Mouse (Mus musculus) inflammation-experienced regulatory T-cells, adult 6 months (primary cell): ENCODE data around the gene Stmnd1. TPM values are rescaled to one million over a fixed set of nuclear protein-coding genes. Genes with fewer than 3 reads are reported as not detected.
"Not testable (repeated sequence)": the region's sequence is repeated elsewhere in the genome, so short reads cannot be mapped to it uniquely, and the experiment has no call there.

Experiments used
- ATAC-seq: one replicate; pipeline ENCODE4 v1.8.0; 2017
- polyA plus RNA-seq, 3 experiments: library from polyadenylated mRNA; unstranded; fragments of 100-300 nt; shearing (Covaris generic); gene quantifications; one replicate each; pipeline ENCODE4 v1.2.1; 2017

Gene Stmnd1
- not detected for polyA plus RNA-seq

GRCm38 (mm10) chr13:46273453-46274110 is at the start of gene Stmnd1:
Stmnd1 (plus strand) TSS chr13:46273721.
- ATAC-seq: no peak

DNA sequence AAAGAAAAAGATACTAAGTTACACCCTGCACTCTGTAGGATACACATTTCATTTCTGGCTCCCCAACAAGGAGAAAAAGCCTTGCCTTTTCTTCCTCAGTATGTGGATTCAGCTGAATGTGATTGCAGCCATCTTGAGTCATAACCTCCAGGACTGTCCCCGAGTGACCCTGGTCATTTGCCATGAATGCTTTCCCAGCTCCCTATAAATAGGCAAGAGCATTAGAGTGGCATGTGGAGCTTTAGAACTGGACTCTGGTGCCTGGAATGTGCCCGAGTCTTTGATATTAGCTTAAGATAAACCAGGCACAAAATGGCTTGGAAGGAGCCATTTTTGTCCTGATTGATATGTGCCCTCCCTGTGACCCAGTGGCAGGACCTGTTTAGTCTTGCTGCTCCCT is 46.6 kb upstream of the Stmnd1 start:
- ATAC-seq: no peak

DNA sequence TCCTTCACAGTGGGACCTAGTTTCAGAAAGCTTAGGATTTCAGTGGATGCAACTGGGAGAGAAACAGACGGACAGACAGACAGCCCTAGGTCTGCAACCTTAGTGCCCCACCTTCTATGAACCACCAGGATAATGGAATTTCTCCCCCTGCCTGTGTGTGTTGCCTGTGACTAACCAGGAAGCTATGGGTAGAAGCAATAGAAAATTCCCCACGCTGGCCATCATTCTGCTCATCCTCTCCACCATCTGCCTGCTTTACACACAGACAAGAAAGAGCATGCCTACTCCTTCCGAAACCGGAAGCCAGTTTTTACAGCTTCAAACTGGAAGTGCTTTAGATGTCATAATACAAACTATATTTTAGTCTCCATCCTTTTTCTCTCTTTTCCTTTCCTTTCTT is 46.0 kb upstream of the Stmnd1 start:
- no peak for ATAC-seq

DNA sequence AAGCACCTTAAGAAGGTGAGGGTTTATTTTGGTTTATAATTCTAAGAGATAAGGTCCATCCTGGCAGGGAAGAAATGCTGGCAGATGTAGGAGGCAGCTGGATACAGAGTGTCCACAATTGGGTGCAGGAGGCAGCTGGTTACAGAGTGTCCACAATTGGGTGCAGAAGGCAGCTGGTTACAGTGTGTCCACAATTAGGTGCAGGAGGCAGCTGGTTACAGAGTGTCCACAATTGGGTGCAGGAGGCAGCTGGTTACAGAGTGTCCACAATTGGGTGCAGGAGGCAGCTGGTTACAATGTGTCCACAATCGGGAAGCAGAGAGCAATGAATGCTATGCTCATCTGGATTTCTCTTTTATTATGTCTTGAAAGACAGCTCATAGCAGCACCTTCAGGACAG is 44.8 kb upstream of the Stmnd1 start:
- ATAC-seq: not testable (repeated sequence)

- no peak for ATAC-seq
Observed at GRCm38 (mm10) chr13:46231514-46232085, 41.9 kb upstream of the Stmnd1 start.

DNA sequence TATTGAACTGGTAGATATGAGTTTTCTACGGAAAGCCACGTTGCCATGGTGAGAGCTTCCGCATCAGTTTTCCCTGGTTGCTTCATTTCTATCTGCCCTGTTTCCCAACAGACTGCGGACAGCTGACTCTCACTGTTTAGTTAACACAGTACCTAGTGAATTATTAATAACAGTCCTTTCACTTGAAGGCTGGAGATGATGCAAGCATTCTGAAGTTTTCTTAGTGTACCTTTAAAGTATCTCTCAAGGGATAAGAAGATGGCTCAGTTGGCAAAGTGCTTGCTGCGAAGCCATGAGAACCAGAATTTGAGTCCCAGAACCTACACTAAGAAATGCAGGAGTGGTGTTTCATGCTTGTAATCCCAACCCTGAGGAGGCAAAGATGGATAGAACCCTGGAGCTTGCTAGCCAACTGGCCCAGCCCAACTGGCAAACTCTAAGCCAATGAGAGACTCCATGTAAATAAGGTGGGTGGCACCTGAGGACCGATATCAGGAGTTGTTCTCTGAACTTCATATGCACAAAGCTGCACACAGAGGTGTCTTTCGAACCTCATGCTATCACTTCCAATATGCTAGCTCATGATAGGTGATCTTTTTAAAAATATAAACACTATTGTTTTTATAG is 35.7 kb upstream of the Stmnd1 start:
- no peak for ATAC-seq

DNA sequence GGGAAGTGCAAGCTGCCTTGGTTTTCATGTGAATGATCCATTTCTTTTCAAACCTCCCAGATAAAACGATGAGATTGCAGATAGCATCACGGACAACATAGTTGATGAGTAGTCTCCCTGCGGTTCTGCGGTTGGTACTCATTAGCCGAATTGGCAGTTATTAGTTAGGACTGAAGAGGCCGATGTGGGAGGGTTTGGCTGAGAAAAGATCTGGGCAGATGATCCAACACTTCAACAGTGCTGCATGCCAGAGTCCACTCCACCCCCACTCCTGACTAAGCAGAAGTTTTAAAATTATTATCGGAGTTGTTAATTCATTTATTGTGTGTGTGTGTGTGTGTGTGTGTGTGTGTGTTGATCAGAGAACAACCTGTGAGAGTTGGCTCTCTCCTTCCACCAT is 34.7 kb upstream of the Stmnd1 start:
- ATAC-seq: no peak

DNA sequence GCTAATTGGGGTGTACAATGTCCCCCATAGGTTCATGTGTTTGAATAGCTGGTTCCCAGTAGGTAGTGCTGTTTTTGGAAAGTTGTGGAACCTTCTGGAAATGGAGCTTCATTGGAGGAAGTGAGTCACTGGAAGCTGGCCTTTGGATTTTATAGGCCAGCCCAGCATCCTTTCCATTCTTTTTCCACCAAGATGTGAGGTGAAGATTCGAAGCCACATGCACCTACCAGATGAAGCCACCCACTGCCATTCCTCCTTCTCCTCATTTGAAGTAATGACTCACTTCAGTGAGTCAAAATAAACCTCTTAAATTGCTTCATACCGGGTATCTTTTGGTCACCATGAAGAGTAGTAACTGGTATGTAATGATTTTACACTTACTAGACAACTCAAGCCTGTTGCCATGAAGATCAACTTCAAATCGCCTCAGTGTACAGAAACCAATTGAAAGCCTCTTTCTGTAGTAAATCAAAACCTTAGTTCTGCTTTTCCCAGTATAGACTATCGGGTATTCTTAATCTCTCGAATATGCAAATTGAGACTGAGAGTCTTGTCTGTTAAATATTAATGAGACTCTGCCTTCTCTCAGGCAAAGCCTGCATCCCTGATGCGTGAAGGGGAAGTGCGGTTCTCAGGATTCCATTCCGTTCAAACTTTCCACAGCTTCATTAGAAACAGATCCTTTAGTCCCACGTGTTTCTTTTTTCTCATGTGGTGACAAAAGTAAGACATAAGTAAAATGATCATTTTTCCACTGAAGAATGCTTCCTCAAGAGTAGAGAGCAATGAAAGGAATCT is 31.9 kb upstream of the Stmnd1 start:
- ATAC-seq: no peak

GRCm38 (mm10) chr13:46253753-46254152 is 19.8 kb upstream of the Stmnd1 start:
- ATAC-seq: no peak

DNA sequence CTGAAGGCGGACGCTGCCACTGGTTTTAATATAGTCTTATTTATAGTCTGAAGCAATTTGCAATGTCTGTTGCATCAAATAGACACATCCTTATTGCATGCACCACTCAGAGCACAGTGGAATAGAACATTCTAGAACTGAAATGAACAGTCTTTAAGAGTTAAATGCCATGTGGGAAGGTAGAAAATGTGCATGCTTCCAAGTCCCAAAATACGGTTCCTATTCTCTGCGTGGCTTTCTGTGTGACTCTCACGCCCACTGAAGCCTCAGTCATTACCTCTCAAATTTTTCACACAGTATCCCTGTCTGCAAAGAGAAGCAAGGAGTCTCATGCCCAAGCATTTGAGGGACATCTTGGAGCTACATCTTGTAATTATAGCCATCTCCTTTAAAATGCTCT is 19.4 kb upstream of the Stmnd1 start:
- no peak for ATAC-seq

DNA sequence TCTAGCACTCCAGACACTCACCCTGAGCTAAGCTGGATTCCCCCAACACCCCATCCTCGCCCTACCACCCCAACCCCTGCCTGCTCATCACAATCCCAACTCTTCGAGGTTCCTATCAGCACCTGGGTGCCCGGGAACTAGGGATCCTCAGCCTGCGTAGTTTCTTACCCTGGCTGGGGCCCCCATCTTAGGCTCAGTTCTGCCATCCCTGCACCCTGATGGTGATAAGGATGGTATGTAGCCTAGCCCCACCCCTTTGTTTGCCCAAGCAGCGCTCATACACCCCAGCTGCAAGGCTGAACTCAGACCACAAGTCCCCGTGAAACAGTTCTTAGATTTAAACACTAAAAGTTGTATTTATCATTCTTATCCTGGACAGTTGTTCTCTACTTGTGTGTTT is 17.9 kb upstream of the Stmnd1 start:
- ATAC-seq: no peak

GRCm38 (mm10) chr13:46257847-46258246 is 15.7 kb upstream of the Stmnd1 start:
- no peak for ATAC-seq

DNA sequence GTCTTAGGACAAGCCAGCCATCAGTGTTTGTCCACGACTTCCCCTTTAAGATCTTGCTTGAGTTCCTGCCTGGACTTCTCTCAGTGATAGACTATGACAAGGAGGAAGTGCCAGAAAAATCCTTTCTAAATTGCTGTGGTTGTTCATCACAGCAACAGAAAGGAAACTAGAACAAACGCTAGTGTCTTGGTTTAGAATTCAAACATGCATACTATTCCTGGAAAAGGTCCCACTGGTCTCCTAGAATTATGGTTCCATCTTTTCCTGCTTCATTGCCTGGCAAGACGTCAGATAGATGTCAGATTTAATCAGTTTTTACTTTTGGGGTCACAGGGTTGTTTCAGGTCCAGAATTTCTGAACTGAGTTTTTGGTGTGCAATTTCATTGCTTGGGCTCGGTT is 14.0 kb upstream of the Stmnd1 start:
- ATAC-seq: no peak

DNA sequence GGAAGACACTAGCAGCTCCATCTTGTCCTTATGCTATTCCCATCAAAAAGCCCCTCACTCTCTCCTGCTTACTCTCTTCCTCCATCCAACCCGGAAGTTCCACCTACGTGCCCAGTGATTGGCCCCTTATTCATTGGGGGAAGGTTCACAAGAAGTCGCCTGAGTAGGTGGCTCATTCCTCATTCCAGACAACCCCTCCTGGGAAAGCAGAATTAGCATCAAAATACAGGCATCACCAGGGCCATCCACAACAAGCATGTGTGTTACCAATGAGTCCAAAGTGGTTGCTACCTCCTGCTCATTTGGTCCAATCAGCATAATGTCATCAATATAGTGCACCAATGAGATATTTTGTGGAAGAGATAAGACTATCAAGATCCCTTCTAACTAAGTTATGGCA is 12.3 kb upstream of the Stmnd1 start:
- ATAC-seq: no peak

DNA sequence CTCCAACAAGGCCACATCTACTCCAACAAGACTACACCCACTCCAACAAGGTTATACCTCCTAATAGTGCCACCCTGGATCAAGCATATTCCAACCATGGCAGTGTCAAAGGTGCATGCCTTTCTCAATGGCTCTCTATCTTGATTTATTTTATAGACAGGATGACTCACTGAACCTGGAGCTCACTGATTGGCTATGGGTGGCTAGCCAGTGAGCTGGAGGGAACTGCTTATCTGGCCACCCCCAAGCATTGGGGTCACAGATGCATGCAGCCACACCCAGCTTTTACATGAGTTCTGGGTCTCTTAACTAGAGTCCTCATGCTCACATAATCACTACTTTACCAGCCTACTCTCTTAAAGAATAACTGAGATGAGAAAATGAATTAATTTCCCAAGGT is 5.7 kb upstream of the Stmnd1 start:
- ATAC-seq: no peak

DNA sequence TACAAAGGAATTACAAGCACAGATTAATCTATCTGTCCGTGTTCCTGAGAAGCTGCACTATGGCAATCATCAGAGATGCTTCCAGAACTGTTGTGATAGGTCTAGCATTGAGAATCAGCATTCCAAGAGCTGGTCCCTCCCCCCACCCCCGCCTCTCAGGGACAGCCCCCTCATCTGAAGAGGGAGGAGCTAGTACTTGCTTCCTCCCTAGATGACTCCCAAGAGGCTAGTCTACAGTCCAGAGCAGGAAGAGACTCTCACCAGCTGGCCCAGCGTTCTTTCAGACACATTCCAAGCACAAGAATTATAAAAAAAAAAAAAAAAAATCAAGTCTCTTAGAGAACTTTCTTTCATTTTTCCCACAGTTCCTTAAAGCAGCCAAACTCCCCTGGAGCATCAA is 5.2 kb upstream of the Stmnd1 start:
- no peak for ATAC-seq

- no peak for ATAC-seq
Observed at GRCm38 (mm10) chr13:46268815-46269445, 4.6 kb upstream of the Stmnd1 start.

- no peak for ATAC-seq
Observed at GRCm38 (mm10) chr13:46272811-46273452, 589 bp upstream of the Stmnd1 start.

DNA sequence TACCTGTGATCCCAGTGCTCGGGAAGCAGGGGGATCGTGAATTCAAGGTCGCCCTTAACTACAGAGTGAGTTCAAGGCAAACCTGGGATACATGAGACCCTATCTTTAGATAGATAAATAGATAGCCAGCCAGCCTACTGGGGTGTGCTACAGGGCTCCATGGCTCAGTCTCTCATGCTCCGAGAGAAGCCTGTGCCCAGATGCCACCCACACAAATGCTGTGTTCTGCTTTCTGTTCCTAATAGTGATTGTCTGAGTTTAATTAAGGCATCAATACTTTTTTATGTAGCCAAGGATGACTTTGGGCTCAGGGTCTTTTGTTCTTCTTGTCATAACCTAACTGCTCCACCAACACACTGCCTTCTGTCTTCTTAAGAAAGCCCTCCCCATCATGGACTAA is 2.2 kb downstream of the Stmnd1 start:
- no peak for ATAC-seq

- no peak for ATAC-seq
Observed at GRCm38 (mm10) chr13:46282543-46282942, 9.0 kb downstream of the Stmnd1 start.

GRCm38 (mm10) chr13:46287801-46288200 is 14.3 kb downstream of the Stmnd1 start:
- ATAC-seq: no peak

GRCm38 (mm10) chr13:46288372-46288771 is 14.9 kb downstream of the Stmnd1 start:
- ATAC-seq: no peak

- no peak for ATAC-seq
Observed at GRCm38 (mm10) chr13:46290537-46290936, 17.0 kb downstream of the Stmnd1 start.
